Mouse (Mus musculus): ENCODE results near the gene Stk25. TPM values are rescaled to one million over a fixed set of nuclear protein-coding genes. Genes with fewer than 3 reads are reported as not detected.
"Not testable (repeated sequence)": the region's sequence is repeated elsewhere in the genome, so short reads cannot be mapped to it uniquely, and the experiment has no call there.

Gene Stk25
- polyA plus RNA-seq (2015; fragmentation: Nextera tagmentation; extraction: Ambion mirVana) = 305 and 310 TPM in 2 replicates

DNA sequence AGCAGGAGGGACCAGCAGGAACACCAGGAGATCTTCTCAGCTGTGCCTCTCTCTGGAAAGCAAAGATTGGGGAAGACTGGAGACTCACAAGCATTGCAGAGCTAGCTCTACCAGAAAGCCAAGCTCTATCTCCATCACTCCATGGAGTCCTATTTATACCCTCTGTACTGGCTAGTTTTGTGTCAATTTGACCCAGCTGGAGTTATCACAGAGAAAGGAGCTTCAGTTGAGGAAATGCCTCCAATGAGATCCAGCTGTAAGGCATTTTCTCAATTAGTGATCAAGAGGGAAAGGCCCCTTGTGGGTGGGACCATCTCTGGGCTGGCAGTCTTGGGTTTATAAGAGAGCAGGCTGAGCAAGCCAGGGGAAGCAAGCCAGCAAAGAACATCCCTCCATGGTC is at the start of gene Stk25:
Gene Stk25 (minus strand): TSS at position 101 of the 400 bp plus-strand sequence.
- not testable (repeated sequence) for H3K4me2 ChIP-seq; H3K36me3 ChIP-seq; H3K27me3 ChIP-seq; ATAC-seq (ENCODE audit: low read depth); H3K9ac ChIP-seq; H3K4me3 ChIP-seq; H3K9me3 ChIP-seq; H3K27ac ChIP-seq (replicated peaks); H3K4me1 ChIP-seq (replicated peaks)

DNA sequence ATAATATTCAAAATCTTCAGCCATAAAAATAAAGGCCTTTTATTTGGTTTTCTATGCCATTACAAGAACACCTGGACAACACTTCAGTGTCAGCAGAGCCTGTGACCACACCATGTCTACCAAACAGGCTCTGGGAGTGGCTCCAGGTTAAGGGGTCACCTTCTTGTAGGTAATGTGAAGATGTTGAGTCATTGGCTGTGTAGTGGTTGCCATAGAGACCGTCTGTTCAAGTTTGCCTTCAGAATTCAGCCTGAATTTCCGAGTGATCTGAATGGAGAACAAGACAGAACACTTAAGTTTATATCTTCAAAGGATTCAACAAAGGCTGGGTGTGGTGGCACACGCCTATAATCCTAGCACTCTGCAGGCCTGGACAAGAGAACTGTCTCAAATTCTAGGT is 46.9 kb upstream of the Stk25 start:
- no peaks in the 10 kb centered on the region for H3K27me3 ChIP-seq
- no peak overlapping the region for H3K27ac ChIP-seq (replicated peaks)
- peaks cover 30% of the 10 kb centered on the region for H3K36me3 ChIP-seq
- no peak for ATAC-seq (ENCODE audit: low read depth)
- H3K9me3 ChIP-seq = no peaks in the 10 kb centered on the region
- H3K4me3 ChIP-seq = no peak overlapping the region
- 71% methylated on average over 3 of the region's 3 CpGs for WGBS
- H3K4me2 ChIP-seq = no peak overlapping the region
- no peak overlapping the region for H3K9ac ChIP-seq
- no peaks in the 10 kb centered on the region for H3K4me1 ChIP-seq (replicated peaks)

DNA sequence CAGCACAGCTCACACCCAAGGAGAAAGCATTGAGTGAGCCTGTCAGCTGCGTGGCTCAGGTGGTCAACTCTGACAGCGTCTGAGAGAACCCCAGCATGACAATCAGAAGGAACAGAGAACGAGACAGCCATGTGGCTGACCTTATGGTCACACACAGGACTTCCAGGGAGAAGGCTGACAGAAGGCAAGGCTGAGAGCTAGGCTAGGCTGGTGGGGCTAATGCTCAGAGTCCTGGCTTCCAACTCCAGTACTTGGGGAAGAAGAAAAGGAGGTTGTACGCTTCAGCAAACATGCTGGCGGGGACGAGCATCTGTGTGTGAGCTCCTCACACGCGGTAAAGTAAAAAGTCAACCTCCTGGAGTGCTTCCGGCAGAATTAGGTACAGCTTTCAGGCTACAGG is 45.9 kb upstream of the Stk25 start:
- Histone ChIP-seq H3K9ac (no peak overlapping the region), H3K27ac (replicated peaks) (no peak overlapping the region), H3K27me3 (no peaks in the 10 kb centered on the region), H3K4me2 (no peak overlapping the region), H3K4me3 (no peak overlapping the region), H3K4me1 (replicated peaks) (no peaks in the 10 kb centered on the region), H3K9me3 (no peaks in the 10 kb centered on the region), H3K36me3 (peaks cover 30% of the 10 kb centered on the region)
- 88% methylated on average over 9 of the region's 9 CpGs for WGBS
- ATAC-seq (ENCODE audit: low read depth) = no peak

DNA sequence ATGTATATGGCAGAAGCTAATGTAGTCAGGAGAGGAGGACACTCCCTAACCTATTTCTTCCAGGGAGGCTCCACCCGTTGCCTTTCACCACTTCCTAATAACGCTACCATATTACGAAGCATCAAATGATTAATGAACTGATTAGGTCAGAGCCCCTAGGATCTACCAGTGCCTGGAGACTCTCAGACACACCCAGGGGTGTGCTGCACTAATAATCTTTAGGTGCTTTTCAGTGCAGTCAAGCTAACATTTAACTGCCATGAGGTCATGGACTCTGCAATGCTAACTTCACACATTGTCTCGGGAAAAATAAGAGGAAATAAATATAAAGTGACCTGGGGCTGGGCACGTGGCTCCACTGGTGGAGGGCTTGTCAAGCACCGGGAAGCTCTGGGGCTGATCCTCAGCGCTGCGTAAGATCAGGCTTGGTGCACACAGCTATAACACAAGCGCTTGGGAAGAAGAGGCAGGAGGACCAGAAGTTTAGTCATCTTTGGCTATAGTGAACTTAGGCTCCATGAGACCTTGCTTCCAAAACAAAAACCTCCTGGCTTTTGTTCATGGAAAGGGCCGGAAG is 45.1 kb upstream of the Stk25 start:
- 90% methylated on average over 10 of the region's 10 CpGs for WGBS

DNA sequence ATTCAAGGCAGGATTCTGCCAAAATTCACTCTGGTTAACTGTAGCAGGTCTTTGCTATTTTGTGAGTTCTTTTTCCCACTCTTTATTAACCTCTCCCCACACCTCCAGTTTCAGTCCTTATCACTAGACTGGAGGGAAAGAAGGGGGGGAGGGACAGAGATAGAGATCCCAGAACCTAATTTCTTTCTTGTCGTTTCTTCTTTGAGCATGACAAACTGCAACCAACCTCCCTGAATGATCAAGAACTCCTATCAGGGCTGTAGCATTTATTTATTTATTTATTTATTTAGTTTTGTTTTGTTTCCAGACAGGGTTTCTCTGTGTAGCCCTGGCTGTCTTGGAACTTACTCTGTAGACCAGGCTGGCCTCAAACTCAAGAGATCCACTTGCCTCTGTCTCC is 43.6 kb upstream of the Stk25 start:
- Histone ChIP-seq H3K4me1 (replicated peaks) (no peaks in the 10 kb centered on the region), H3K27me3 (no peaks in the 10 kb centered on the region), H3K27ac (replicated peaks) (no peak overlapping the region), H3K9me3 (no peaks in the 10 kb centered on the region), H3K36me3 (peaks cover 26% of the 10 kb centered on the region), H3K4me3 (no peak overlapping the region), H3K9ac (no peak overlapping the region), H3K4me2 (no peak overlapping the region)
- WGBS = 97% methylated on average over 1 of the region's 1 CpGs
- ATAC-seq (ENCODE audit: low read depth) = no peak

More for the DNA sequence above, 45.1 kb upstream of the Stk25 start:
- Histone ChIP-seq H3K27me3 (no peaks in the 10 kb centered on the region), H3K4me3 (no peak overlapping the region), H3K27ac (replicated peaks) (no peak overlapping the region), H3K36me3 (peaks cover 28% of the 10 kb centered on the region), H3K9me3 (no peaks in the 10 kb centered on the region), H3K9ac (no peak overlapping the region), H3K4me1 (replicated peaks) (no peaks in the 10 kb centered on the region), H3K4me2 (no peak overlapping the region)
- ATAC-seq (ENCODE audit: low read depth) = no peak

DNA sequence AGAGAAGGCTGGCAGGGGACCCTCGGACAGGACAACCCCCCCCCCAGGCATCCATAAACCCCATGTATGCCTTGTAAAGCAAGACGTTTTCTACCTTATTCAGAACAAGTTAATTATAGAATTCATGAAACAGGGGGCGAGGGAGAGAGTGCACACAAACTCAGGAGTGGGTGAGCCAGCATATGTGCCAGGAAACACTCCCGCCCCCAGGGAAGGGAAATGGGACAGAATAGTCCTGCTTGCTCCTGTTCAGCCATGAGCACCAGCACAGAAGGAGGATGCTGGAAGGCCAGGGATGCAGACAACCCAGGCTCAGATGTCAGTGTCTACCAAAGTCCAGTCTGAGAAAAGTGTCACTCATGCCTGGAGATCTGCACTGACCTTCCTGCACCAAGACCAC is 40.7 kb upstream of the Stk25 start:
- no peak overlapping the region for H3K4me3 ChIP-seq
- H3K4me1 ChIP-seq (replicated peaks) = no peaks in the 10 kb centered on the region
- no peak overlapping the region for H3K27ac ChIP-seq (replicated peaks)
- WGBS = 81% methylated on average over 4 of the region's 4 CpGs
- H3K9me3 ChIP-seq = no peaks in the 10 kb centered on the region
- ATAC-seq (ENCODE audit: low read depth) = no peak
- no peak overlapping the region for H3K4me2 ChIP-seq
- no peaks in the 10 kb centered on the region for H3K27me3 ChIP-seq
- H3K36me3 ChIP-seq = peaks cover 29% of the 10 kb centered on the region
- no peak overlapping the region for H3K9ac ChIP-seq

DNA sequence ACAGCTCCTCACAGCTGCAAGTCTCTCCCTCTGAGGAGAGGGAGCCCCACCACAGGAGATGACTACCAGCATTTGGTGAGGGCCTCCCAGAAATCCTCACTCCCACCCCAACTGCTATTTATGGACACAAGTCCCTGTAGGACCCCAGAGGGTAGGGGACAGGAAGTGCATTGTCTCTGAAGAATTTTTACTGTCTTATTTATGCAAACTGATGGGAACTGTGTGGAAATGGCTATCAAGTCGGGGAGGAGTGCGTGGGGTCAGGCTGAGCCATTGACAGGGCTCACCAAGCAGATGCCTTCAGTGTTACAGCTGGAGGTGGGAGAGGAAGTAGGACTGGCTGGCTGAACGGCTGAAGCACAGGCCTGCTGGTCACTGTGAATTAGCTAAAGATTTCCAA is 38.9 kb upstream of the Stk25 start:
- Histone ChIP-seq H3K9me3 (no peaks in the 10 kb centered on the region), H3K9ac (no peak overlapping the region), H3K36me3 (peaks cover 25% of the 10 kb centered on the region), H3K4me3 (no peak overlapping the region), H3K4me2 (no peak overlapping the region), H3K27me3 (no peaks in the 10 kb centered on the region), H3K4me1 (replicated peaks) (no peaks in the 10 kb centered on the region), H3K27ac (replicated peaks) (no peak overlapping the region; the same call in 1 of the 2 replicates)
- WGBS = 27% methylated on average over 3 of the region's 3 CpGs
- ATAC-seq (ENCODE audit: low read depth) = no peak

DNA sequence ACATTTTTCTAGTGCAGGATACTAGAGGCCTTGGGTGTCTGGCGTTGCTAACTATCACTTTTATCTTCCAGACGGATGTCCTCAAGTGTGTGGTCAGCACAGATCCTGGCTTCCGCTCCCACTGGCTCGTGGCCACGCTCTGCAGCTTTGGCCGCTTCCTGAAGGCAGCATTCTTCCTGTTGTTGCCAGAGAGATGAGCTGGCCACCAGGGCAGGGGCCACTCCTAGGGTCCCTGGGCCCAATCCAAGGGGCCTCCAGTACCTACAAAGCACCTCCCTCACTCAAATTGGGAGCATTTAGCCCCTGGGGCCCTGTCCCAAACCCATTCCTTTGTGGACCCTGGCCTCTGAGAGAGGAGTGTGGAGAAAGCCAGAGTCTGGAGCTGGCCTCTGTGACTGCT is 36.5 kb upstream of the Stk25 start:
- Histone ChIP-seq H3K4me1 (replicated peaks) (no peaks in the 10 kb centered on the region), H3K36me3 (peaks cover 26% of the 10 kb centered on the region), H3K4me3 (no peak overlapping the region), H3K27ac (replicated peaks) (no peak overlapping the region), H3K4me2 (no peak overlapping the region), H3K9me3 (no peaks in the 10 kb centered on the region), H3K9ac (no peak overlapping the region), H3K27me3 (no peaks in the 10 kb centered on the region)
- no peak for ATAC-seq (ENCODE audit: low read depth)
- 85% methylated on average over 6 of the region's 6 CpGs for WGBS

DNA sequence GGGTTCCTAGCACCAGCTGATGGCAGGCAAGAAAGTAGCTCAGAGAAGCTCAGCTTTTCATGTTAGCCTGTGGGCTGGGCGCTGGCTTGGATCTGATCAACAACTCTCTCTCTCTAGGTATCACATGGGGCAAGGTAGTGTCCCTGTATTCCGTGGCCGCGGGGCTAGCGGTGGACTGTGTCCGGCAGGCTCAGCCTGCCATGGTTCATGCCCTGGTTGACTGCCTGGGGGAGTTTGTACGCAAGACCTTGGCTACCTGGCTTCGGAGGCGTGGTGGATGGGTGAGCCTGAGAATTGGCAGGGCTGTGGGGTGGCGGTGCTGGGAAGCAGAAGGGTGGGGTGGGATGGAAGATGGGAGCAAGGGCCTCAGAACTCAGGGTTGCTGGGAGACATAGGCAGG is 35.5 kb upstream of the Stk25 start:
- H3K4me3 ChIP-seq = no peak overlapping the region
- H3K36me3 ChIP-seq = peaks cover 33% of the 10 kb centered on the region
- H3K9ac ChIP-seq = no peak overlapping the region
- H3K9me3 ChIP-seq = no peaks in the 10 kb centered on the region
- H3K27ac ChIP-seq (replicated peaks) = no peak overlapping the region
- H3K4me1 ChIP-seq (replicated peaks) = no peaks in the 10 kb centered on the region
- no peak overlapping the region for H3K4me2 ChIP-seq
- no peaks in the 10 kb centered on the region for H3K27me3 ChIP-seq
- no peak for ATAC-seq (ENCODE audit: low read depth)
- WGBS = 95% methylated on average over 10 of the region's 10 CpGs

DNA sequence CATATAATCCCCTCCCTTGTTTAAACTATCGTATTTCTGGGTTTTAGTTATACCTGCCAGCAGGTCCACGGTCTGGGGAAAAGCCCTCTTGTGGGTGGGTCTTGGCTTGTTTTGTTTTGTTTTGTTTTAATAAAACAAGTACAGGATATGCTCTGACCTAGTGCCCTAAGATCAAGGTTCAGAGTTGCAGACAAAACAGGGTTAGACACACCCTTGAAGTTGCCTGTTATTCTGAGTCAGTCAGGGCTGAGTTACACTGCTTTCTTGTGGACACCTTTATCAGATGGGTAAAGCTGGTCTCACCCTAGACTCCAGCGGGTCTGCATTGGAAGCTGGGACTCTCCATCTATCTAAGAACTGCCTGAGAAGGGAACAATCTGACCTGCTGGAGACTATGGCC is 35.0 kb upstream of the Stk25 start:
- H3K4me1 ChIP-seq (replicated peaks) = no peaks in the 10 kb centered on the region
- no peak overlapping the region for H3K9ac ChIP-seq
- no peak for ATAC-seq (ENCODE audit: low read depth)
- 90% methylated on average over 3 of the region's 3 CpGs for WGBS
- H3K27ac ChIP-seq (replicated peaks) = no peak overlapping the region
- no peak overlapping the region for H3K4me2 ChIP-seq
- no peaks in the 10 kb centered on the region for H3K9me3 ChIP-seq
- peaks cover 33% of the 10 kb centered on the region for H3K36me3 ChIP-seq
- H3K27me3 ChIP-seq = no peaks in the 10 kb centered on the region
- no peak overlapping the region for H3K4me3 ChIP-seq

DNA sequence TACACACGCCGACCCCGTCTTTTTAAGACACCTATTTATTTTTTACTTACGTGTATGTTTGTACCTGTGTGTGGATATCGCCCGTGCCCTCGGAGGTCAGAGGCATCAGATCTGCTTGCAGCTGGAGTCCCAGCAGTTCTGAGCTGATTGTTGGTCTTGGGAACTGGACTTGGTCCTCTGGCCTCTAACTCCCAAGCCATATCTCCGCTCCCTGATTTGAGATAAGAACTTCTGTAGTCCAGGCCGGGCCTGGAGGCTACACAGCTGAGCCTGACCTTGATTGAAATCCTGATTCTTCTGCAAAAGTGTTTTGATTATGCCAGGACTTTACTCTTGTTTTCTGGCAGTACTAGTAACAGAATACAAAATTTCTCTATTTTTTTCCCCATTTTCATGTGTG is 34.3 kb upstream of the Stk25 start:
- H3K4me2 ChIP-seq = no peak overlapping the region
- H3K9me3 ChIP-seq = no peaks in the 10 kb centered on the region
- H3K36me3 ChIP-seq = peaks cover 33% of the 10 kb centered on the region
- no peak for ATAC-seq (ENCODE audit: low read depth)
- no peak overlapping the region for H3K4me3 ChIP-seq
- H3K27ac ChIP-seq (replicated peaks) = no peak overlapping the region
- no peaks in the 10 kb centered on the region for H3K27me3 ChIP-seq
- H3K4me1 ChIP-seq (replicated peaks) = peaks cover 6% of the 10 kb centered on the region
- no peak overlapping the region for H3K9ac ChIP-seq
- 94% methylated on average over 9 of the region's 9 CpGs for WGBS

DNA sequence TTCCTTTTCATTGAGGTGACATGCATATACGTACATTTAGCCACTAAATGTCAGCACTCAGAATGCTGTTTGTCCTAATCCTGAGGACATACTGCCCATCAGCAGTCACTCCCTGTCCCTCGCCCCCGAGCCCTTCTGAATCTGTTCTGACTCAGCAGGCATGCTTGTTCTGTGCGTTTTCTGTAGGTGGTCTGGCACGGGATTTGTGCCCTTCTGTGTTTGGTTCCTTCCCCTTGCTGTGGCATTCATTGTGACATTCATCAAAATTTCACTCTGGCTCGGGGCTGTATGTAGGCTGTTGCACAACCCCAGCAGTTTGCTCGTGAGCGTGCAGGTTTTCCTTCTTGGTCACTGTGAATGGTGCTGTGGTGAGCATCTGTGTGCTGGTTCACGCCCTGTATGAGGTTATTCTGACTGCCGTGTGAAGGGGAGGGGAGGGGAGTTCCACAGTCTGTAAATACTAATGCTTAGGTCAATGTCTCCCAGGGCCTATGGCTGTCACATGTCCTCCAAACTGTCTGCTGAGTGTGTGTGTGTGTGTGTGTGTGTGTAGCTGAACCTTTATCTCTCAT is 33.4 kb upstream of the Stk25 start:
- H3K4me2 ChIP-seq = no peak overlapping the region
- H3K27me3 ChIP-seq = no peaks in the 10 kb centered on the region
- WGBS = 74% methylated on average over 10 of the region's 10 CpGs
- peaks cover 33% of the 10 kb centered on the region for H3K36me3 ChIP-seq
- no peak overlapping the region for H3K4me3 ChIP-seq
- no peak overlapping the region for H3K27ac ChIP-seq (replicated peaks)
- ATAC-seq (ENCODE audit: low read depth) = no peak
- peaks cover 15% of the 10 kb centered on the region for H3K4me1 ChIP-seq (replicated peaks)
- no peaks in the 10 kb centered on the region for H3K9me3 ChIP-seq
- H3K9ac ChIP-seq = peak overlapping the region; percentile 31; the same call in 1 of the 2 replicates

DNA sequence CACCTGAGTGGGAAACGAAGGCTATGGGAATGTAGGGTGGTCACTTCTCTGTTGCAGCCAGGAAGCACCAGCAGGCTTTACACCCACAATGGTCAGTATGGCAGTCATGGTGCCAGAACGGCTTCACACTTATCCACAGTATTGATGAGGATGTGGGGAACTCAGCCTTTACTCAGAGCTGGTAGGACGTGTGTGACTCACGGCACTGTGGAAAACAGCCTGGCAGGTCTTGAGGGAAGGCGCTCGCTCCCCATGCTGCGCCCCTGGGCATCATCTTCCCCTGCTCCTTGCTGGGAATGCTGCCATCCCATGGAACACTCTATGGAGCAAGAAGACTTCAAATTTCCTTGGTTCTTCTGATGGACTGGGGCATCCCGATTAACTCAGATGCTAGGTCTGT is 32.6 kb upstream of the Stk25 start:
- Histone ChIP-seq H3K4me1 (replicated peaks) (peaks cover 20% of the 10 kb centered on the region), H3K9me3 (no peaks in the 10 kb centered on the region), H3K36me3 (peaks cover 28% of the 10 kb centered on the region), H3K4me2 (no peak overlapping the region), H3K27ac (replicated peaks) (no peak overlapping the region), H3K9ac (no peak overlapping the region), H3K27me3 (no peaks in the 10 kb centered on the region), H3K4me3 (no peak overlapping the region)
- ATAC-seq (ENCODE audit: low read depth) = no peak
- WGBS = 95% methylated on average over 8 of the region's 8 CpGs
